Mouse (Mus musculus): Measurements from ENCODE around the gene Itpr3.

DNA sequence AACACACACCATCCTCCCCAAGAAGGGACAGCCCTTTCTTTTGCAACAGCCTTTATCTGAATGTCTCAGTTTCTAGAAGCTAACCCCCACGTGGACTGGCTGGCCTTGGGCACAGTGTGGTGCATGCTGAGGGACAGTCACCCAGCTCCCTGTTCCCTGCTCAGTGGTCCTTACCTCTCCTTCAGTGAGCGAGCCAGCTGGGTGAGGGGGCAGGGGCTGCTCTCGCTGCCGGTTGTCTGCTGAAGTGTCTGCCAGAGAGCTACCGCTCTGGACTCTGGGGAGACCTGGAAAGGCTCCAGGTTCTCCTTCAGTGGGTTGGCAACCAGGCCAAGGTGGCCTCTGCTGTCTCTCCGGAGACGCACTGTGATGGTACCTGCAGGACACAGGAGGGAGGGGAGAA is 93.8 kb downstream of the Itpr3 start:
- TF ChIP-seq POLR2A (IDR thresholded peaks at IDR 0.05; ENCODE audit: control insufficient read depth, extremely low read depth, insufficient read depth, low read length, poor library complexity) (no peak), CTCF (IDR thresholded peaks at IDR 0.05; ENCODE audit: borderline replicate concordance, control insufficient read depth, extremely low read depth, insufficient read depth, low read length, poor library complexity) (no peak)
